Mouse (Mus musculus) brown adipose tissue, adult 24 weeks (tissue): Measurements from ENCODE around the gene Rad1. TPM values are rescaled to one million over a fixed set of nuclear protein-coding genes. Genes with fewer than 3 reads are reported as not detected.

Source experiments
- H3K27ac ChIP-seq: fragments of 200-500 bp; replicated peaks from 2 replicates; pipeline ENCODE4 v1.5.1; 2012; ENCODE audit warnings: low read depth, mild to moderate bottlenecking, low read length
- H3K4me1 ChIP-seq: fragments of 200-500 bp; 2 replicates; pipeline ENCODE4 v1.6.1; 2012; ENCODE audit warnings: low read length, mixed read lengths; ENCODE audit not compliant: control insufficient read depth, insufficient read depth, insufficient read length
- H3K4me3 ChIP-seq: fragments of 200-500 bp; 2 replicates; pipeline ENCODE4 v1.5.1; 2012; ENCODE audit warnings: low read depth, mild to moderate bottlenecking, low read length, moderate library complexity; ENCODE audit not compliant: insufficient read depth
- polyA plus RNA-seq: library from polyadenylated mRNA; stranded (reverse); fragments of >200 nt; gene quantifications from 2 replicates; pipeline ENCODE4 v1.2.4, GENCODE M21; 2012; ENCODE audit not compliant: missing spikeins, insufficient read depth, insufficient read length

The Rad1 gene
- polyA plus RNA-seq: 3.9 and 7.8 TPM in 2 replicates

- Histone ChIP-seq H3K27ac (peak within 1 kb of the TSS; percentile 70), H3K4me3 (peak within 1 kb of the TSS; percentile 83), H3K4me1 (no peaks in the 10 kb centered on the region)
Measured at GRCm38 (mm10) chr15:10485484-10486364, at the start of gene Rad1, which contains the start of gene Brix1. Gene Rad1, plus strand, starts transcription at chr15:10486018. Gene Brix1, minus strand, starts transcription at chr15:10485947.

DNA sequence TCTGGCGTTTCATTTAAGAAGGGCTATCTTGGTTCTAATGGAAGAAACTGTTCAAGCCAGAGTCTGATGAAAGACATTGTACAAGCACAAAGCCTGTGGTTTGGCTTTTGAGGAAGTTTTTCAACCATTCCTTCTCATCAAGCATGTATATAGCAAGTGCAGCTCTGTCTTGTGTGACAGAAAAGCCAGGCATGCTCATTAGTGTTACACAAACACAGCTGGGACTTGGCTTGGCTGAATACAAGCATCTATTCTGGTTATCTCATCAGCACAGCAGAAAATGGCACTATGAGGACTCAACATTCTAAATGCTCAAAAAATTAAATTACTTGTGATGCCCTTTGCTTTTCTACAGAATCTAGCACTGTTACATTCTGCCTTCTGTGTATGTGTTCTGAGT is 48.9 kb upstream of the Rad1 start:
- Histone ChIP-seq H3K4me3 (no peak overlapping the region), H3K4me1 (no peaks in the 10 kb centered on the region), H3K27ac (no peak overlapping the region)

- Histone ChIP-seq H3K4me3 (no peak overlapping the region), H3K4me1 (no peaks in the 10 kb centered on the region), H3K27ac (no peak overlapping the region)
Measured at GRCm38 (mm10) chr15:10439963-10440362, 45.9 kb upstream of the Rad1 start.

DNA sequence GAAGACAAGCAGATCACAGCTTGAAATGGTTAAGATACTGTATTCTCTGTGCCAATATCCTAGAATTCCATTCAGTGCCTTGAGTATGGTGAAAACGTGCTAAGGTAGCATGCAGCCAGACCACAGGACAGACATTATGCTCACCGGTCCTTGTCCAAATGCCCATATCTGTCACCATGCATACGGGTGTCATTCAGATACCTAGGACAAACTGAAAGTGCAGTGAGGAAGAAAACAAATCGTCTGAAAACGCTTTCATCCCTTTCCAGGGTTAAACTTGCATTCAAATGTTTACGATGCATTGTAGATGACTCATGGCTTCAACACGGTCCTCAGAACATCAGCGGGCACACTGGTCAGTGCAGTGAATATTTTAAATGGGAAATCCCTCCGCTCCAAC is 44.3 kb upstream of the Rad1 start:
- no peaks in the 10 kb centered on the region for H3K4me1 ChIP-seq
- H3K4me3 ChIP-seq: no peak overlapping the region
- no peak overlapping the region for H3K27ac ChIP-seq

DNA sequence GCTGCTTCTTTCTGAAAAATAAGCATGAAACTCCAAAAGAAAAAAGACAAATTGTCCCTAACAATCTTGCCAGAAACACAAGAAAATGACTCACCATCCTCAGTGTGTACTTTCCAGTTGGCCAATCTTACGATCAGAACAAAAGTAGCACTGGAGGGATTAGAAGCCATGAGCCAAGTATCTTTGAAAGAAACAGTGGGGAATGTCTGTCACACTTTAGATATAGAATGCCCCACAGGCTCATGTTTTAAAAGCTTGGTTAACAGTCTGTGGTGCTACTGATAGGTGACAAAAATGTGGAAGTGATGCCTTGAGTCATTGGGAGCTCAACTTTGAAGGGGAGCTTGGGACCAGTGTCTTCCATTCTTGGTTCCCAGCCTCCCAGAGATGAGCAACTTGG is 43.5 kb upstream of the Rad1 start:
- Histone ChIP-seq H3K27ac (no peak overlapping the region), H3K4me1 (no peaks in the 10 kb centered on the region), H3K4me3 (no peak overlapping the region)

DNA sequence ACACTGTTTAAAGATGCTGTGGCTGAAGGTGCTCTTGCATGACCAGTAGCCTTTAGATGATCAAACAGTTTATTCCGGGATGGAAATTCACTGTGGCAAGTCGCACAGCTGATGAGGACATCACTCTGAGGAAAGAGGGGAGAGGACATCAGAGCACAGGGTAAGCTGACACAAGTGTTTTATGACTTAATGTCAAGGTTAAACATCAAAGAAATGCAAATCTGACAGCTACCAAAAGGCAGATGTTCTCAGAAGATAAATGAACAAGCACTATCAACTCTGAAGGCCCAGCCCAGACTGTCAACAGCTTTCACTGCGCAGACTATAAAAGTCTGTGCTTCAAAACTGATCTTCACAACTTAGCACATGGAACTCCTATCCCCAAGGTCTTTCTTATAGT is 38.7 kb upstream of the Rad1 start:
- Histone ChIP-seq H3K4me3 (no peak overlapping the region), H3K4me1 (no peaks in the 10 kb centered on the region), H3K27ac (no peak overlapping the region)

GRCm38 (mm10) chr15:10460986-10461385 is 24.8 kb upstream of the Rad1 start:
- Histone ChIP-seq H3K27ac (no peak overlapping the region), H3K4me3 (no peak overlapping the region), H3K4me1 (no peaks in the 10 kb centered on the region)

GRCm38 (mm10) chr15:10463555-10463954 is 22.3 kb upstream of the Rad1 start:
- Histone ChIP-seq H3K4me1 (no peaks in the 10 kb centered on the region), H3K4me3 (no peak overlapping the region), H3K27ac (no peak overlapping the region)

GRCm38 (mm10) chr15:10464678-10465077 is 21.1 kb upstream of the Rad1 start:
- no peak overlapping the region for H3K4me3 ChIP-seq
- 0 out of 2 replicates have a peak, but pooled peaks cover 2% of the 10 kb centered on the region for H3K4me1 ChIP-seq
- no peak overlapping the region for H3K27ac ChIP-seq

DNA sequence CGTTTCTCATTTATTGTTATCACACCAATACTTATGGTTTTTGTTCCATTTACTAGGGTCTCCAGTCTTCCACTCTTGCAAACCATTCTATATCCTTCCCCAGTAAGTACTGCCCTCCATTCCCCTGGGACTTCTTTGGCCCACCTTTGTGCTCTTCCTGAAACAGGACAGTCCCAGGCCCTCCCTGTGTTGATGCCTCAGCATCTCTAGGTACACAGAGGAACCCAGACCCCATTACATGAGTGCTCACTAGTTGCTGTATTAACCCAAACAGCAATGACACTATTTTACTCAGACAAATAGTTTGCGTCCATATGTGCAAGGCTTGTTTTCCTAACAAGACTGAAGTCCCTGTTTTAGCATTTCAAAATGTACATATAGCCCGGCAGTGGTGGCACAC is 17.1 kb upstream of the Rad1 start:
- H3K4me1 ChIP-seq: 0 out of 2 replicates have a peak, but pooled peaks cover 2% of the 10 kb centered on the region
- no peak overlapping the region for H3K27ac ChIP-seq
- no peak overlapping the region for H3K4me3 ChIP-seq

- H3K27ac ChIP-seq: no peak overlapping the region
- H3K4me1 ChIP-seq: 0 out of 2 replicates have a peak, but pooled peaks cover 2% of the 10 kb centered on the region
- peak overlapping the region; percentile 91 for H3K4me3 ChIP-seq
Measured at GRCm38 (mm10) chr15:10469641-10470150, 16.1 kb upstream of the Rad1 start.

DNA sequence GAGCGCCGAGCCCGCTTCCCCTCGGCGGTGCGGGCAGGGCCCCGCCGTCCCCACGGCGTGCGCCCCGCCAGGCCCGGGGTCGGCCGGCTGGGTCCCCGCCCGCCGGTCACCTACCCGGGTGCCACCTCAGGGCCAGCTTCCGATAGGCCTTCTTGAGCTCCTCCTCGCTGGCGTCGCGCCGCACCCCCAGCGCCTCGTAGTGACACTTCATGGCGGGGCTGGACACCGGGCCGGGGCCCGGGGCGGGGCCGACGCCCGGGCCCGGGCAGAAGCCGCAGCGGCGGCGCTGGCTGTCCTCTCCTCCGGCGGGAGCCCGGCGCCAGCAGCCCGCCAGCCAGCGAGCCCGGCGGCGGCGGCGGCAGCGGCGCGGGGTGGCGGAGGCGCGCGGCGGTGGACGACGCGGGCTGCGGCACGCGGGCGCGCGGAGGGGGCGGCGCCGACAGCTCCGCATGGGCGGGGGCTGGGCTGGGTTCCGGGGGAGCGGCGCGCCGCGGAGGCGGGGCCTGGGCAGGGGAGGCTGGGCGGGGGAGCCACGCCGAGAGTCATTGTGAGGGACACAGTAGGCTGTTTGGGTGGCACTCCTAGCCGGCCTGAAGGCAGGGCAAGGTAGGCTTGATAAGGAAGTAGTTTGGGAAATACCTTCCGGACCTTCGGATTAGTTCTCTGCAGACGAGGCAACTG is 15.5 kb upstream of the Rad1 start, which contains the start of gene Dnajc21:
Gene Dnajc21 (minus strand): TSS at position 366 of the 681 bp plus-strand sequence.
- Histone ChIP-seq H3K4me1 (0 out of 2 replicates have a peak, but pooled peaks cover 2% of the 10 kb centered on the region), H3K4me3 (peak within 1 kb of the TSS; percentile 91), H3K27ac (peak within 1 kb of the TSS; percentile 62; the same call in 1 of the 2 replicates)

DNA sequence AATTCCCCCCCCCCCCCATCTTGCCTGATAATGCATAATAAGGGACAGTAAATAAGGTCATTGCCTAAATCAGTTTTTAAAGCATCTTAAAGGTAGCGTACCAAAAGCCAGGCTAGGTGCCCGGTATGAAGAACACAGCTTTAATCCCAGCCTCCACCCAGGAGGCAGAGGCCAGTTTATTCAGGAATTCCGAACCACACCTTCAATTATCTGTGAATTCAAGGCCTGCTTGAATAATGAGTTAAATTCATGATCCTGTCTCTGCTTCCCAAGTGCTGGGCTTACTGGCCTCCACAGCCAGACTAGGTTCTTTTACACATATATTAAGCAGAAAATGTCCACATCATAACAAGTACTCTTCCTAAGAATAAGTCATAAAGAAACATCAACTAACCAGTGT is 14.9 kb upstream of the Rad1 start:
- H3K27ac ChIP-seq: no peak overlapping the region
- H3K4me1 ChIP-seq: 0 out of 2 replicates have a peak, but pooled peaks cover 2% of the 10 kb centered on the region

DNA sequence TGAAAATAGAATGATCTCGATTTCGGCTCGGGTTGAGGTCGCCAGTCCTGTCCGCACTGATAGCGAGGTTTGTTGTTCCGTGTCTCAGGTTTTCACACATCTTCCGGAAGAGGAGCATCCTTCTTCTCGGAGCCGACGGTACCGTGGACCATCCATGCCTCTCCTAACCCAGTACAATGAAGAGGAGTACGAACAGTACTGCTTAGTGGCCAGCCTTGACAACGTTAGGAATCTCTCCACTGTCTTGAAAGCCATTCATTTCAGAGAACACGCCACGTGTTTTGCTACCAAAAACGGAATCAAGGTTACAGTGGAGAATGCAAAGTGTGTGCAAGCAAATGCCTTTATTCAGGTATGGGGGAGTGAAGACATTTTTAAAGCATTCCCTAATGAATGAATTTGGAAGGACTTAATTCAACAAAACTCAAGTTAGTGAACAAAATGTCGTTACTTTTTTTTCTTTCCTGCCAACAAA is 584 bp downstream of the Rad1 start:
- H3K27ac ChIP-seq: 0 out of 2 replicates have a peak overlapping the region, but pooled peaks have one; percentile 6
- peak overlapping the region; percentile 83 for H3K4me3 ChIP-seq
- no peaks in the 10 kb centered on the region for H3K4me1 ChIP-seq

More for the DNA sequence above, 14.9 kb upstream of the Rad1 start:
- H3K4me3 ChIP-seq: peak overlapping the region; percentile 77

DNA sequence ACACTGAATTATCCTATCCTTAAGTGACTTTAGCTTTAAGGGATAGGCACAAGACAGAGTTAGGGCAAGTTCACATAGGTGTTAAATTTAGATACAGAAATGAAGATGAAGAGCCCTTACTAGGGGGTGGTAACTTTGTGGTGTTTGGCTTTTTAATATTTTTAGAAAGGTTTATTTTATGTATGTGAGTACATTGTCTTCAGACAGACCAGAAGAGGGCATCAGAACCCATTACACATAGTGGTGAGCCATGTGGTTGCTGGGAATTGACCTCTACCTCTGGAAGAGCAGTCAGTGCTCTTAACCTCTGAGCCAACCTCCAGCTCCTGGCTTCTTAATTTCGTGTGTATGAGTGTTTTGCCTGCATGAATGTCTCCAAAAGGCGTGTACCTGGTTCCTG is 1.4 kb downstream of the Rad1 start:
- Histone ChIP-seq H3K27ac (no peak overlapping the region), H3K4me3 (no peak overlapping the region), H3K4me1 (no peaks in the 10 kb centered on the region)
